Mouse (Mus musculus) embryonic facial prominence, embryonic 10.5 days (tissue): ENCODE measurements at regions not wholly inside any gene's neighbourhood (a gene's known extent, or its start where the extent isn't known, plus 50 kb on each side); places are given as distances from the start of the nearest gene placed in this dataset.
"Not testable (repeated sequence)": the region's sequence is repeated elsewhere in the genome, so short reads cannot be mapped to it uniquely, and the experiment has no call there.

Experiments used
- DNase-seq: peaks from one replicate; pipeline ENCODE4 v3.0.0-alpha.2; 2017; ENCODE audit warnings: low spot score
- H3K27ac ChIP-seq: fragments of 300-500 bp; sonication (generic); replicated peaks from 2 replicates; pipeline ENCODE4 v1.5.1; 2016; ENCODE audit warnings: mild to moderate bottlenecking
- H3K27me3 ChIP-seq: fragments of 300-500 bp; sonication (generic); replicated peaks from 2 replicates; pipeline ENCODE4 v1.6.1; 2016; ENCODE audit warnings: low read depth, mild to moderate bottlenecking; ENCODE audit not compliant: poor library complexity, severe bottlenecking
- H3K36me3 ChIP-seq: fragments of 300-500 bp; sonication (generic); replicated peaks from 2 replicates; pipeline ENCODE4 v1.6.1; 2016; ENCODE audit warnings: mild to moderate bottlenecking, moderate library complexity
- H3K4me1 ChIP-seq: fragments of 300-500 bp; sonication (generic); 2 replicates; pipeline ENCODE4 v1.6.1; 2016
- H3K4me3 ChIP-seq: fragments of 300-500 bp; sonication (generic); 2 replicates; pipeline ENCODE4 v1.5.1; 2016; ENCODE audit warnings: mild to moderate bottlenecking, moderate library complexity
- H3K9me3 ChIP-seq: fragments of 300-500 bp; sonication (generic); 2 replicates; pipeline ENCODE4 v1.6.1; 2016; ENCODE audit warnings: mild to moderate bottlenecking
- WGBS: fragments of 180-500 bp; shearing (Covaris S2); methylation state at CpG from one replicate; pipeline ENCODE4 v1.1.7; 2016; 5-methylcytosine and 5-hydroxymethylcytosine counted together

DNA sequence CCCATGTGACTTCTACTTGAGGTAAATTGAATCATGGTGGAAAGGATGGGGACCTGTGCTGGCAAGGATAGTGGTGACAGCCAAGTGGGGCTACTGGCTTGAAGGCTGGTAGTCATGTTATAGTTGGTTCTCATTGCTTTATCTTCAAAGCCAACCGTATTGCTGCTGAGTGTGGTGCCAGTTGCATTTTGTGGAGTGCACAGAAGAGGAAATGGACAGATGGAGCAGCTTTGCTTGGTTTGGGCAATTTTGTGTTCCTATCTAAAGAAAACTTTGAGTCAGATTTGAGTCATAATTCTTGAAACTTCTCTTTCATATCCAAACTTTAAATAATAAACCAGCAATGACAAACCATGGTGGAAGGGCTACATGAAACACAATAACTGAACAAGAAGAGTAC is 200.5 kb upstream of the Myo3a start:
- DNase-seq, result no peak
- no peaks in the 10 kb centered on the region for H3K4me1 ChIP-seq
- H3K27ac ChIP-seq, result no peak overlapping the region
- no peaks in the 10 kb centered on the region for H3K9me3 ChIP-seq
- H3K36me3 ChIP-seq, result no peaks in the 10 kb centered on the region
- WGBS, result 91% methylated on average over 1 of the region's 1 CpGs
- H3K27me3 ChIP-seq, result no peaks in the 10 kb centered on the region
- H3K4me3 ChIP-seq, result no peak overlapping the region

DNA sequence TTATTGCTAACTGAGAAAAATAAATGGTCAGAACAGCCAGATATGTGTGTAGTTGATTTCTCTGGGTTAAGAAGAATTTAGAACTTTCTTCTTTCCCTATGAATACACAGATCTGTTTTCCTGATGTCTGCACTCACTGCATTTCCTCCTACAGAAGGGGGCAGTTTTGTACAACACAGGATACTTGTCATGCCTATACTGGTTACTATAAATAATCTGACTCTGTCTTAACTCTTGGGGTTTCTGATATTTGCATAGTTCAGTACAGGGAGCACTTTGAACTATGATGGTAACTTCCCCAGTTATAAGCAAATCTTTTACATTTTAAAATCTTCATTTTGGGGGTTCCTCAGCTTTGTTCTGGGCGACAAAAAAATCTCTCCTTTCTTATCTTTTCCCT is 198.7 kb upstream of the Myo3a start:
- H3K36me3 ChIP-seq, result no peaks in the 10 kb centered on the region
- no peak for DNase-seq
- H3K27ac ChIP-seq, result no peak overlapping the region
- no peaks in the 10 kb centered on the region for H3K4me1 ChIP-seq
- no peaks in the 10 kb centered on the region for H3K27me3 ChIP-seq
- 69% methylated on average over 1 of the region's 1 CpGs for WGBS
- H3K4me3 ChIP-seq, result no peak overlapping the region
- no peaks in the 10 kb centered on the region for H3K9me3 ChIP-seq

DNA sequence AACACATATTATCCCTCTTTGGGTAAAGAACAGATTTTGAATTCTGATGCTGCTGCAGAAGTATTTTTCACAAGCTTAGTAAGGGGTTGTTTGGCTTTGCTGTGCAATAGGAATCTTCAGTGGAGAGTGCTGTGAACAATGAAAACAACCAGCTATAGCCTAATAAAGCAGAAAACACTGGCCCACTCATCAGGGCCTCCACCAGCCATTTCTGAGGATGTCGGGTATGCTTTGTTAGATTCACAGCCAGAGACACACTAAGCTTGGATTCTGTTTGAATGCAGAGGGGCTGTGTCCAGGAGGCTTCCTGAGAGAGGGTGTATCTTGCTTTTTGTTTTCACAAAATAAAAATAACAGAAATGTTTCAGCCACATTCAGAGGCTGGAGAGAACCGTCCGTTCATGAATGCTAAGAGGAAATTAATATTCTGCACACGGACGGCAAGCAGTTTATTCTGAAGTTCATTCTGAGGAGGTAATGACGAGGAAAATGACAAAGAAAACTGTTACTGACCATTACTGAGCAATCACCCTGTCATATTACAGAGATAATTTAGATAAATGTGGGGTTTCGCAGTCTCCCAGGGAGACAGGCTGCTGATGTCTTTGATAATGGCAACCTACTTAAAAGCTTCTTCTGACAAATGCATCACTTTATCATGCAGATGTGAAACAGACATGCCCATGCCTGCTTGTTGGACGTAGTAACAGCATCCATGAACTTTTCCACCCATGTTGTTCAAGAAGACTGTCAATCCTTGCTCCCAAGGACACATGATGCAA is 198.1 kb upstream of the Myo3a start:
- no peak for DNase-seq
- Histone ChIP-seq H3K27me3 (no peaks in the 10 kb centered on the region), H3K9me3 (no peaks in the 10 kb centered on the region), H3K4me3 (no peak overlapping the region), H3K27ac (no peak overlapping the region; the same call in 1 of the 2 replicates), H3K36me3 (no peaks in the 10 kb centered on the region), H3K4me1 (no peaks in the 10 kb centered on the region)
- 67% methylated on average over 8 of the region's 8 CpGs for WGBS

DNA sequence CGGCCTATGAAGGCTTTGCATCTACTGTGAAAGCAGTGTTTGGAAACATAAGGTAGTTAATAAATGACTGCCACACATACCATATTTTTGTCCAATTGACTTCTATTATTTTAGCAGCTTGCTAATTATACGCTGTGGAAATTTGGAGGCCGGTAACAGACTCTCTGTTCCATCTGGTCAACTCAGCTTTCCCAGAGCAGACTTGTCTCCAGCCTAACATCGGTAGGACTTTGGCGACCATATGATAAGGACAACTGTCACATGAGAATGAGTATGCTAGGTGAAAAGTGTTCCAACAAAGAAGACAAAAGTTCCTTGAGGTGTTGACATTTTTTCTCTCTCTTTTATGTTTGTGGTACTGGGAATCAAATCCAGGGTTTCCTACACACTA is 197.5 kb upstream of the Myo3a start:
- no peaks in the 10 kb centered on the region for H3K9me3 ChIP-seq
- H3K36me3 ChIP-seq, result no peaks in the 10 kb centered on the region
- WGBS, result 89% methylated on average over 5 of the region's 5 CpGs
- H3K27me3 ChIP-seq, result no peaks in the 10 kb centered on the region
- DNase-seq, result no peak
- no peaks in the 10 kb centered on the region for H3K4me1 ChIP-seq
- H3K27ac ChIP-seq, result no peak overlapping the region
- H3K4me3 ChIP-seq, result no peak overlapping the region

DNA sequence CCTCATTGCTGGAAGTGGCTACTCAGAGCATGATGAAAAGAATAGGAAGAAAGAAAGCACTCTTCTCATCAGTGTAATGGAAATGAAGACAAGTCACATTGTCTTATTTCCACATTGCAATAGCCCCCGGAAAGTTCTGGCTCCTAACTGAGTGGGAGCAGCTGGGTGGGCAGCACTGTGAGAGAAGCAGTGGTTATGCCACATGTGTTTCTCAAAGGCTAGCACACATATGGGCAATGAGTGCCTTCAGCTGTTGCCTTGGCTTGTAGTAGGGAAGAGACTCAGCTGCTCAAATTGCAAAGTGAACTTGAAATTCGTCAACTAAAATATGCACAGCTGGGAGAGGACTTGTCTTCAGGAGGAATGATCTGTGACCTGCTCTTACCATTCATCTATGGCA is 190.5 kb upstream of the Myo3a start:
- Histone ChIP-seq H3K27ac (no peak overlapping the region), H3K36me3 (no peaks in the 10 kb centered on the region), H3K4me3 (no peak overlapping the region), H3K4me1 (no peaks in the 10 kb centered on the region), H3K27me3 (no peaks in the 10 kb centered on the region), H3K9me3 (no peaks in the 10 kb centered on the region)
- no peak for DNase-seq
- 77% methylated on average over 2 of the region's 2 CpGs for WGBS

DNA sequence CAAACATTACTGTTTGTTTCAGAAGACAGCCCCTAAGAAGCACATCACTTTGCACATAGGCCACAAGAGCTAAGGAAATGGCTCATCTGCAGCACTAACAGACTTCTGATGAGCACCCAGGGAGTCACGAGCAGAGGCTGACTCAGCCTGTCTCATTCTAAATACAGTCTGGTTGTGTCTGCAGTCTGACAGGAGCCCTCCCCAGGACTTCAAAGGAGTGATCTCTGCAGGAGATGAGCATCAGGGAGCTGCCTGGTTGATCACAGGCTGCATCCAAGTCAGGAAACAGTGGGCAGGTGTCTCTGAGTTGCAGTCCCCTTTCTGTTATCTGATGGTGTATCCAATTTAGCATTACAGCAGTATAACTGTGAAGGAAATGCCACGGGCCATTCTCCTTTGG is 188.5 kb upstream of the Myo3a start:
- Histone ChIP-seq H3K4me1 (no peaks in the 10 kb centered on the region), H3K36me3 (no peaks in the 10 kb centered on the region), H3K4me3 (no peak overlapping the region), H3K9me3 (no peaks in the 10 kb centered on the region), H3K27ac (no peak overlapping the region), H3K27me3 (no peaks in the 10 kb centered on the region)
- no peak for DNase-seq
- 32% methylated on average over 2 of the region's 2 CpGs for WGBS

DNA sequence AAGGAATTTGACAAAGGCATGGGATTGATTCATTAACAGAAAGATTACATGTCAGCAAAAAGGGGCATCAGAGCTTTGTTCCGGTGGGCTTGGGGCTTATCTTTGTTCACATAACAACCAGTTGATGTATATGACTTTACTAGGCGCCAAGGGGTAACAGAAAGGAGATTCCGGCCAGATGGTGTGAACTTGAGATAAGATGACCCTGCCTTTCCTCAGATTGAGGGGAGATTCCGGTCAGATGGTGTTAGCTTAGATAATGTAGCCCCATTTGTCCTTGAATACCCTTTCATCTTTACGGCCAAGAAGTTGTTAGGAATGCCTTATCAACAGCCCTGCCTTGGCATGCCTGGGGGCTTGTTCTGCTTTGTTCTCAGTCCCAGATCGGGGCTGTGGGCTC is 183.4 kb upstream of the Myo3a start:
- 89% methylated on average over 6 of the region's 6 CpGs for WGBS
- H3K27me3 ChIP-seq, H3K36me3 ChIP-seq, H3K9me3 ChIP-seq, H3K4me3 ChIP-seq, H3K4me1 ChIP-seq, DNase-seq, H3K27ac ChIP-seq: not testable (repeated sequence)

DNA sequence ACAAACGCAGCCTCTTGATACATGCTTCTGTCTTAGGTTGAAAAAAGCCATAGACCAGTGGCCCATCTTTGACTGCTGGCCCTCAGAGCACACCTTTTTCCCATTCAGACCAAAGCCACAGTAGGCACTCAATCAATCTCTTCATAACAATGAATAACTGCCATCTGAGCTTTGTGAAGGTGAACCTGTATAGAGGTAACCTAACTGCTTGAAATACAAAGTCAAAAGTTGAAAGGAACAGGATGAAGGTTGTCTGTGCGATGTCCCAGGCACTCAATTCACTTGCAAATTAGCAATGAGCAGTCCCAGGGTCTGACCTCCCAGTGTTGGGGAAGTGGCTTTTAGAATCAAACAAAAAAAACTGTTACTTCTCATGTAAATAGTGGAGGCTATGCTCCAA is 182.4 kb upstream of the Myo3a start:
- Histone ChIP-seq H3K36me3 (no peaks in the 10 kb centered on the region), H3K27ac (no peak overlapping the region)
- 68% methylated on average over 2 of the region's 2 CpGs for WGBS

DNA sequence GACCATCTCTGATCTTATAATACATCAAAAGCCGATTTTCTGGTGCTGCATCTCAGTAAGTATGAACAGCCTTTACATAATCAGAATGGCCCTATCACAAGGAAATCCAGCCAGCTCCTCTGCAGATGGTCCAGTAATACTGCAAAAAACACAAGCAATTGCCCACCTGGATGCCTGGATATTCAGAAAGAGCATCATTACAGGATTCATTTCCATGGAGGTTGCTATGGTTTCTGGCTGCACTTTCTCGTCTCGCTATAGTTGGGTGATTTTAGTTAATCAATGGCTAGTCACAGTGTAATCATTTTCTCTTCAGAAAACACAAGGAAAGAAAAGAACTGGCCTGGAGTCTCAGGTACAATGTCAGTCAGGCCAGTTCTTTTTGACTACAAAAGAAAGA is 179.8 kb upstream of the Myo3a start:
- H3K4me1 ChIP-seq, result no peaks in the 10 kb centered on the region
- H3K36me3 ChIP-seq, result no peaks in the 10 kb centered on the region
- H3K9me3 ChIP-seq, result no peaks in the 10 kb centered on the region
- no peaks in the 10 kb centered on the region for H3K27me3 ChIP-seq
- no peak overlapping the region for H3K27ac ChIP-seq
- DNase-seq, result no peak
- H3K4me3 ChIP-seq, result no peak overlapping the region
- WGBS, result 80% methylated on average over 3 of the region's 3 CpGs

More for the DNA sequence above, 182.4 kb upstream of the Myo3a start:
- Histone ChIP-seq H3K4me3 (no peak overlapping the region), H3K9me3 (no peaks in the 10 kb centered on the region), H3K4me1 (no peaks in the 10 kb centered on the region), H3K27me3 (no peaks in the 10 kb centered on the region)
- DNase-seq, result no peak

DNA sequence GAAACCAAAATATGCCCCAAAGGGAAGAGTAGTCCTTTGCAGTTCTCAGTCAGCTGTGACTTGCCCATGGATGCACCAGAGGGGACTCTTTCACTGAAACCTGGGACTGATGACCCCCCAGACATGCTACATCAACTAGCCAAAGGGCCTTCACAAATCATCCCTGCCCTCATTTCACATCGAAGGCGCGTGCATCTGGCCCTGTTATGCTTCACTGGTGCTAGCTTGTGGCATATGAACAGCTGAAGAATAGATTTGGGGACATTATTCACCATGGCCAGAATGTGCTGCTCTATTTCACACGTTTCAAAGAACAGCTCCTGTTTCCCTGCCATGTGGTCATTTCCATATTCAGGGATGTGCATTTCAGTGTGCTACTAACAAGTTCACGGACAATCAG is 160.8 kb upstream of the Myo3a start:
- Histone ChIP-seq H3K27me3 (no peaks in the 10 kb centered on the region), H3K27ac (no peak overlapping the region), H3K4me3 (no peak overlapping the region), H3K4me1 (no peaks in the 10 kb centered on the region), H3K36me3 (no peaks in the 10 kb centered on the region), H3K9me3 (no peaks in the 10 kb centered on the region)
- 89% methylated on average over 5 of the region's 5 CpGs for WGBS
- no peak for DNase-seq

DNA sequence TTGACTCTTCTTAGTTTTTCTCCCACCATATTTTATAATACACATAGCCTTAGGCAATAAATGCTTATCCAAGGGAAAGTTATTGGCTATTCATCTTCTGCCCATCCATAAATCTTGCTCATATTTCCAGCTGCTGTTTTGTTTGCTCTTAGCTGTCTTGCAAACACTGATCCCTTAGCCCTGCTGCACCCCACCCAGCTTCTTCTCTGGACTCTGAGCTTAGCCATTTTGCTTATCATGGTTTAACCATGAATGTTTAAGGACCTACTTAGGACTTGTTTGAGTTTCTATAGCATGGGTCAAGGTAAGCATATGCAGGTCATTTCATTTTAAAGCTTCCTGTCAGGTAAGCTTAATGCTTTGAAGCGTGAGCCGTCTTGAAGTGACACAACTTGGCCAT is 130.5 kb upstream of the Myo3a start:
- no peaks in the 10 kb centered on the region for H3K36me3 ChIP-seq
- H3K9me3 ChIP-seq, result no peaks in the 10 kb centered on the region
- WGBS, result 92% methylated on average over 2 of the region's 2 CpGs

DNA sequence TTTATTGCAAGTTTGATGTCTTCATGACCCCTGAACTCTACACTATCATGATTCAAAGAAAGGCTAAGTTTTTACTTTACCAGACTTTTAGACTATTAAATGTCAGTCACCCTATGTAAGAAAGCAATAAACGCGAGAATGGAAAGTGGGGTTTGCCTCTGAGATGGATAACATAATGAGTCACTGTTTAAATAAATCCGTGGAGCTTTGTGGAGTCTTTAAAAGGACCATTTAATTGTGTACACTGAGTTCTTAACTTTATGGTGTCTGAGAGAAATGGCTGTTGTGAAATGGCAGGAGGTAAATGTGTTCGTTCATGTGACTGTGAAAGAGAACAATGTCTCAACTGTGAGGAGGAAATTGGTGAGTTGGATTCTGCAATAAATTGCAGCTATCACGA is 122.2 kb upstream of the Myo3a start:
- no peak overlapping the region for H3K27ac ChIP-seq
- no peak overlapping the region for H3K4me3 ChIP-seq
- no peaks in the 10 kb centered on the region for H3K9me3 ChIP-seq
- 54% methylated on average over 5 of the region's 5 CpGs for WGBS
- no peaks in the 10 kb centered on the region for H3K4me1 ChIP-seq
- no peaks in the 10 kb centered on the region for H3K36me3 ChIP-seq
- no peak for DNase-seq
- H3K27me3 ChIP-seq, result no peaks in the 10 kb centered on the region

More for the DNA sequence above, 130.5 kb upstream of the Myo3a start:
- no peak for DNase-seq
- no peaks in the 10 kb centered on the region for H3K27me3 ChIP-seq
- no peak overlapping the region for H3K4me3 ChIP-seq
- H3K4me1 ChIP-seq, result no peaks in the 10 kb centered on the region
- H3K27ac ChIP-seq, result no peak overlapping the region

DNA sequence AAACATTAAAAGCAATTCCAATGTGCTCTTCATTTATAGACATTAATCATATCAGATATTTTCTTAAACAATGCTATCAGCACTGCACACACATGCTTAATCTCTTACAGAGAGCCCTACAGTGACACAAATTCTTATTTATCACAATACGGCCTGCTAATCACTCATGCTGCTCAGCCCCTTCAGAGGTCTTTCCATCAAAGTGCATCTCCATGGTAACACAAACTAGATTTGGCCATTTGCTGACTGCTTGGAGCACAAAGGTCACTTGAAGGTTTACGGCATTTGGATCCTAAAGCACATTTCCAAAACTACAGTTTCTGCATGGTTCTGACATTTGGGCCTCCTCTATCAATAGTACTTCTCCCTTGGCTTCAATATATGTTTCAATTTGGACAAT is 77.6 kb upstream of the Myo3a start:
- Histone ChIP-seq H3K4me3 (no peak overlapping the region), H3K27ac (no peak overlapping the region), H3K4me1 (no peaks in the 10 kb centered on the region), H3K36me3 (no peaks in the 10 kb centered on the region), H3K9me3 (no peaks in the 10 kb centered on the region), H3K27me3 (no peaks in the 10 kb centered on the region)
- 32% methylated on average over 2 of the region's 2 CpGs for WGBS
- no peak for DNase-seq
